Mouse (Mus musculus): ENCODE measurements around the gene Myocd.

GRCm38 (mm10) chr11:65255564-65255963 lies 14.2 kb downstream of the Myocd start:
- TF ChIP-seq TCF12 (IDR thresholded peaks at IDR 0.05; ENCODE audit: insufficient read depth, poor library complexity, severe bottlenecking) (no peak), MAX (IDR thresholded peaks at IDR 0.05; ENCODE audit: low read depth) (no peak), POLR2A (IDR thresholded peaks at IDR 0.05; ENCODE audit: insufficient read length, low read depth) (no peak), E2F4 (IDR thresholded peaks at IDR 0.05; ENCODE audit: insufficient read depth) (no peak), CEBPB (IDR thresholded peaks at IDR 0.05; ENCODE audit: insufficient read depth, poor library complexity, severe bottlenecking) (no peak), MYOG (IDR thresholded peaks at IDR 0.05; ENCODE audit: control insufficient read depth in 1 of 3, insufficient read depth in 1 of 3, insufficient read length in 2 of 3, low read depth in 2 of 3) (no peak)
